Mouse (Mus musculus) heart, postnatal 4 days (tissue): Measurements from ENCODE around the gene Kif6. TPM values are rescaled to one million over a fixed set of nuclear protein-coding genes. Genes with fewer than 3 reads are reported as not detected.

ENCODE experiments used
- DNase-seq: peaks from one replicate; pipeline ENCODE4 v3.0.0; 2021
- total RNA-seq, 2 experiments: library from RNA; stranded (reverse); gene quantifications; 2 replicates each; pipeline ENCODE4 v1.2.3; 2021

Kif6 gene
- total RNA-seq, 2 experiments from 2014 or later: 1.9 to 3.2 TPM

- DNase-seq: no peak
These were observed 177.3 kb downstream of the Kif6 start for GRCm38 (mm10) chr17:49792217-49792743.

- DNase-seq: no peak
These were observed 178.0 kb downstream of the Kif6 start for GRCm38 (mm10) chr17:49792946-49793345.

GRCm38 (mm10) chr17:49793965-49794364, 179.0 kb downstream of the Kif6 start:
- DNase-seq: no peak

GRCm38 (mm10) chr17:49795241-49795640, 180.3 kb downstream of the Kif6 start:
- no peak for DNase-seq

GRCm38 (mm10) chr17:49796116-49796515, 181.2 kb downstream of the Kif6 start:
- no peak for DNase-seq

GRCm38 (mm10) chr17:49799168-49799567, 184.2 kb downstream of the Kif6 start:
- peak; percentile 14 for DNase-seq

GRCm38 (mm10) chr17:49800157-49800556, 185.2 kb downstream of the Kif6 start:
- no peak for DNase-seq

GRCm38 (mm10) chr17:49807461-49807860, 192.5 kb downstream of the Kif6 start:
- no peak for DNase-seq

- DNase-seq: no peak
These were observed 193.9 kb downstream of the Kif6 start for GRCm38 (mm10) chr17:49808712-49809343.

GRCm38 (mm10) chr17:49813893-49814640, 199.1 kb downstream of the Kif6 start:
- DNase-seq: no peak

GRCm38 (mm10) chr17:49816067-49816565, 201.2 kb downstream of the Kif6 start:
- DNase-seq: no peak

GRCm38 (mm10) chr17:49816703-49817102, 201.8 kb downstream of the Kif6 start:
- DNase-seq: no peak

GRCm38 (mm10) chr17:49820203-49820602, 205.3 kb downstream of the Kif6 start:
- DNase-seq: no peak

- no peak for DNase-seq
These were observed 209.4 kb downstream of the Kif6 start for GRCm38 (mm10) chr17:49824142-49824840.

GRCm38 (mm10) chr17:49824841-49825450, 210.0 kb downstream of the Kif6 start:
- no peak for DNase-seq

GRCm38 (mm10) chr17:49825831-49826230, 210.9 kb downstream of the Kif6 start:
- no peak for DNase-seq

- DNase-seq: no peak
These were observed 216.8 kb downstream of the Kif6 start for GRCm38 (mm10) chr17:49831745-49832144.

- DNase-seq: no peak
These were observed 219.2 kb downstream of the Kif6 start for GRCm38 (mm10) chr17:49834044-49834545.

- DNase-seq: peak; percentile 12
These were observed 222.5 kb downstream of the Kif6 start for GRCm38 (mm10) chr17:49837417-49837816.

- DNase-seq: no peak
These were observed 224.3 kb downstream of the Kif6 start for GRCm38 (mm10) chr17:49839243-49839642.

- no peak for DNase-seq
These were observed 236.3 kb downstream of the Kif6 start for GRCm38 (mm10) chr17:49851210-49851609.

GRCm38 (mm10) chr17:49852183-49852582, 237.2 kb downstream of the Kif6 start:
- peak; percentile 57 for DNase-seq
